Mouse (Mus musculus): ENCODE measurements at regions not wholly inside any gene's neighbourhood (a gene's known extent, or its start where the extent isn't known, plus 50 kb on each side); places are given as distances from the start of the nearest gene placed in this dataset.

DNA sequence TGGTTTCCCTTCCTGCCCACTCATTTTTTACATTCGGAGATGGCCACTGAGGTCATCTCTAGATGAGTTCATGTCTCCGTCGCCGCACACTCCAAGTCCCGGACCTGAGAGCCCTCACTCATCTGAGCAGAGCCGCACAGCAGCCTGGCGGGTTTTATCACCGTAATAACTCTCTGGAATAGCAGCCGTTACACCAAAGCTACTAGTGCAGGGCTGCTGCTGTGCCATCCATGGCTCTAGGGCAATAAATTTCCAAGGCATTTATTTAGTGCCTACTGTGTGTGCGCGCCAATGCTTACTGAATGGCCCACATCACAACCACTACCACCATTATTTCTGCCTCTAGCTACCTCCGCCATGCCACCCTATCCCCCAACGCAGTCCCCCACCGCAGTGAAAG, 242.9 kb upstream of the Rpl38 start:
- TF ChIP-seq POLR2A (IDR thresholded peaks at IDR 0.05; ENCODE audit: extremely low read depth, insufficient read depth, low read length) (no peak), CTCF (IDR thresholded peaks at IDR 0.05; ENCODE audit: extremely low read depth, insufficient read depth, low read length) (no peak)
